17 mouse cellular contexts compared by ENCODE assay signal in genomic region chr6:124488952-124489351, GRCm38 (mm10). TPM values are rescaled to one million over a fixed set of nuclear protein-coding genes. Genes with fewer than 3 reads are reported as not detected.
"Had no signal": no experiment of that assay in that cellular context is flagged by ENCODE, and none has a peak within 500 bp of the region (broad histone marks: within the 10 kb centered on the region; RNA-seq: fewer than 3 reads in every experiment).

No protein-coding gene starts in this region.

- H3K36me3 ChIP-seq: neural tube, embryonic 13.5 days; neural tube, embryonic 15.5 days; stomach, embryonic 15.5 days had no signal

- H3K27ac ChIP-seq: neural tube, embryonic 13.5 days; neural tube, embryonic 15.5 days; stomach, embryonic 15.5 days; stomach, postnatal 0 days had no signal

- H3K9me3 ChIP-seq: neural tube, embryonic 13.5 days; neural tube, embryonic 15.5 days; stomach, embryonic 15.5 days had no signal

- DNase-seq: retina, postnatal 1 day; right cerebral cortex, adult 18-20 months; right cerebral cortex, postnatal 14 days; right cerebral cortex, postnatal 25 days; right cerebral cortex, postnatal 4 days; spleen, adult 18-20 months; thymus, adult 18-20 months; thymus, adult 2 months; thymus, postnatal 14 days; thymus, postnatal 25 days; thymus, postnatal 36 days; thymus, postnatal 4 days had no signal

- H3K9ac ChIP-seq: neural tube, embryonic 13.5 days; neural tube, embryonic 15.5 days; stomach, embryonic 15.5 days had no signal

- H3K4me2 ChIP-seq: neural tube, embryonic 13.5 days; neural tube, embryonic 15.5 days; stomach, embryonic 15.5 days had no signal

- H3K4me3 ChIP-seq: neural tube, embryonic 13.5 days; neural tube, embryonic 15.5 days; stomach, embryonic 15.5 days had no signal

- H3K4me1 ChIP-seq: neural tube, embryonic 15.5 days; stomach, embryonic 15.5 days had no signal

- H3K27me3 ChIP-seq: neural tube, embryonic 13.5 days; neural tube, embryonic 15.5 days; stomach, embryonic 15.5 days had no signal

RNA-seq across cellular contexts. Expression of gene Clstn3, which starts 24.4 kb away (rescaled TPM):
- total RNA-seq: neutrophil, adult 5-6 weeks had no signal

RNA-seq across cellular contexts. Expression of gene C1s1, which starts 53.2 kb away (rescaled TPM):
- total RNA-seq: neutrophil, adult 5-6 weeks had no signal
